Mouse (Mus musculus) cerebellum, postnatal 10 days (tissue): ENCODE results near the gene Ppfia3.
A peak's percentile ranks its signal among the peaks of the same experiment; 100 is the strongest.

Source experiments
- DNase-seq, 2 experiments: peaks; one replicate each; pipeline ENCODE4 v3.0.0; 2021; ENCODE audit warnings: mixed read lengths in 2 of 2

Ppfia3 gene

GRCm38 (mm10) chr7:45343543-45343942 is 23.3 kb downstream of the Ppfia3 start:
- DNase-seq: peak; percentile 39 to 54

GRCm38 (mm10) chr7:45342081-45342480 is 24.7 kb downstream of the Ppfia3 start:
- DNase-seq: no peak

GRCm38 (mm10) chr7:45341303-45341702 is 25.5 kb downstream of the Ppfia3 start:
- peak; percentile 89 to 97 for DNase-seq

GRCm38 (mm10) chr7:45340669-45341068 is 26.1 kb downstream of the Ppfia3 start:
- peak; percentile 58 to 66 for DNase-seq

- no peak for DNase-seq
Measured at GRCm38 (mm10) chr7:45340066-45340442, 26.8 kb downstream of the Ppfia3 start.

GRCm38 (mm10) chr7:45339410-45340065 is 27.3 kb downstream of the Ppfia3 start:
- peak; percentile 82 to 86 for DNase-seq

GRCm38 (mm10) chr7:45338161-45338911 is 28.5 kb downstream of the Ppfia3 start:
- DNase-seq: peak; percentile 48 to 57

- peak in 1 of 2 experiments; percentile 37 for DNase-seq
Measured at GRCm38 (mm10) chr7:45337469-45337868, 29.4 kb downstream of the Ppfia3 start.

- DNase-seq: no peak
Measured at GRCm38 (mm10) chr7:45336319-45336718, 30.5 kb downstream of the Ppfia3 start.

- no peak for DNase-seq
Measured at GRCm38 (mm10) chr7:45335056-45335455, 31.8 kb downstream of the Ppfia3 start, which contains the start of gene Hrc. Gene Hrc (plus strand): TSS chr7:45335290.

- no peak for DNase-seq
Measured at GRCm38 (mm10) chr7:45334605-45335004, 32.2 kb downstream of the Ppfia3 start.

- peak; percentile 83 to 89 for DNase-seq
Measured at GRCm38 (mm10) chr7:45333431-45333982, 33.3 kb downstream of the Ppfia3 start, which contains the start of gene Trpm4. Gene Trpm4 (minus strand): TSS chr7:45333780.

- peak; percentile 57 to 60 for DNase-seq
Measured at GRCm38 (mm10) chr7:45332685-45333425, 34.0 kb downstream of the Ppfia3 start.

- DNase-seq: no peak
Measured at GRCm38 (mm10) chr7:45331502-45331901, 35.3 kb downstream of the Ppfia3 start.

GRCm38 (mm10) chr7:45328841-45329475 is 37.9 kb downstream of the Ppfia3 start:
- DNase-seq: no peak

GRCm38 (mm10) chr7:45325800-45326199 is 41.0 kb downstream of the Ppfia3 start:
- DNase-seq: no peak

- DNase-seq: no peak
Measured at GRCm38 (mm10) chr7:45323069-45323468, 43.8 kb downstream of the Ppfia3 start.

- DNase-seq: no peak
Measured at GRCm38 (mm10) chr7:45322245-45322644, 44.6 kb downstream of the Ppfia3 start.

- DNase-seq: no peak
Measured at GRCm38 (mm10) chr7:45316536-45316935, 50.3 kb downstream of the Ppfia3 start.

GRCm38 (mm10) chr7:45315182-45315701 is 51.6 kb downstream of the Ppfia3 start:
- no peak for DNase-seq

- DNase-seq: no peak
Measured at GRCm38 (mm10) chr7:45313495-45313894, 53.3 kb downstream of the Ppfia3 start.
